Mouse (Mus musculus) kidney, postnatal 0 days (tissue): Measurements from ENCODE around the gene Rapgef4. TPM values are rescaled to one million over a fixed set of nuclear protein-coding genes. Genes with fewer than 3 reads are reported as not detected.

ENCODE experiments used
- ATAC-seq: fragments of 200-750 bp; cut with Nextera tagmentation; replicated peaks from 2 replicates; pipeline ENCODE4 v1.8.0; 2017; ENCODE audit warnings: low read depth, moderate number of reproducible peaks, moderate TSS enrichment, moderate library complexity; ENCODE audit not compliant: low FRiP score
- DNase-seq: peaks from one replicate; pipeline ENCODE4 v3.0.0-alpha.2; 2016; ENCODE audit warnings: low spot score
- H3K27ac ChIP-seq: fragments of 300-500 bp; sonication (generic); 2 replicates; pipeline ENCODE4 v1.5.1; 2014; ENCODE audit warnings: mild to moderate bottlenecking
- H3K27me3 ChIP-seq: fragments of 300-500 bp; sonication (generic); 2 replicates; pipeline ENCODE4 v1.6.1; 2014; ENCODE audit warnings: low read length, mixed read lengths; ENCODE audit not compliant: insufficient read depth
- H3K36me3 ChIP-seq: fragments of 300-500 bp; sonication (generic); 2 replicates; pipeline ENCODE4 v1.6.1; 2014; ENCODE audit warnings: low read length, mixed read lengths; ENCODE audit not compliant: insufficient read depth
- H3K4me1 ChIP-seq: fragments of 300-500 bp; sonication (generic); replicated peaks from 2 replicates; pipeline ENCODE4 v1.6.1; 2014; ENCODE audit warnings: antibody characterized with exemption, low read length, mixed read lengths; ENCODE audit not compliant: insufficient read depth
- H3K4me2 ChIP-seq: fragments of 300-500 bp; sonication (generic); 2 replicates; pipeline ENCODE4 v1.6.1; 2014; ENCODE audit warnings: mild to moderate bottlenecking, low read length, moderate library complexity, mixed read lengths
- H3K4me3 ChIP-seq: fragments of 300-500 bp; sonication (generic); replicated peaks from 2 replicates; pipeline ENCODE4 v1.5.1; 2014; ENCODE audit warnings: low read depth, low read length
- H3K9ac ChIP-seq: fragments of 300-500 bp; sonication (generic); 2 replicates; pipeline ENCODE4 v1.6.1; 2014; ENCODE audit warnings: low read depth, low read length
- H3K9me3 ChIP-seq: fragments of 300-500 bp; sonication (generic); replicated peaks from 2 replicates; pipeline ENCODE4 v1.6.1; 2016; ENCODE audit warnings: low read length, inconsistent platforms, mixed read lengths
- CTCF ChIP-seq: IDR thresholded peaks from 2 replicates; pipeline ENCODE4 v1.5.1; 2016; ENCODE audit warnings: antibody characterized with exemption, low read depth, mild to moderate bottlenecking, moderate library complexity
- WGBS: fragments of 180-500 bp; shearing (Covaris S2); extraction: QIAGEN DNeasy Blood & Tissue Kit; methylation state at CpG from one replicate; pipeline ENCODE4 v1.1.7; 2014; 5-methylcytosine and 5-hydroxymethylcytosine counted together
- polyA plus RNA-seq: library from polyadenylated mRNA; unstranded; fragments of >200 nt; fragmentation: Nextera tagmentation; extraction: Ambion mirVana; gene quantifications from 2 replicates; pipeline ENCODE4 v1.2.1, GENCODE M21; 2015

Rapgef4 gene
- polyA plus RNA-seq, 1 experiment from 2014 or later = 4.6 TPM

GRCm38 (mm10) chr2:72042093-72042492 lies 61.1 kb downstream of the Rapgef4 start:
- Histone ChIP-seq H3K9ac (no peak overlapping the region), H3K27ac (no peak overlapping the region), H3K36me3 (no peaks in the 10 kb centered on the region), H3K9me3 (no peaks in the 10 kb centered on the region), H3K4me2 (no peak overlapping the region), H3K4me1 (no peaks in the 10 kb centered on the region), H3K27me3 (no peaks in the 10 kb centered on the region), H3K4me3 (no peak overlapping the region)
- DNase-seq (no peak), ATAC-seq (no peak)
- WGBS = 90% methylated on average over 10 of the region's 10 CpGs
- TF ChIP-seq CTCF = peak; percentile 46

GRCm38 (mm10) chr2:72044191-72044590 lies 63.2 kb downstream of the Rapgef4 start:
- Histone ChIP-seq H3K4me1 (no peaks in the 10 kb centered on the region), H3K36me3 (no peaks in the 10 kb centered on the region), H3K9ac (no peak overlapping the region), H3K27me3 (no peaks in the 10 kb centered on the region), H3K27ac (no peak overlapping the region), H3K4me2 (no peak overlapping the region), H3K9me3 (no peaks in the 10 kb centered on the region), H3K4me3 (no peak overlapping the region)
- 47% methylated on average over 6 of the region's 6 CpGs for WGBS
- peak; percentile 55 for TF ChIP-seq CTCF
- ATAC-seq (no peak), DNase-seq (peak; percentile 44)

GRCm38 (mm10) chr2:72045024-72045423 lies 64.0 kb downstream of the Rapgef4 start:
- DNase-seq = no peak
- no peak overlapping the region for H3K9ac ChIP-seq
- no peaks in the 10 kb centered on the region for H3K27me3 ChIP-seq
- H3K4me3 ChIP-seq = no peak overlapping the region
- 92% methylated on average over 8 of the region's 8 CpGs for WGBS
- no peak overlapping the region for H3K27ac ChIP-seq
- H3K36me3 ChIP-seq = no peaks in the 10 kb centered on the region
- no peak for TF ChIP-seq CTCF
- no peaks in the 10 kb centered on the region for H3K4me1 ChIP-seq
- no peaks in the 10 kb centered on the region for H3K9me3 ChIP-seq
- no peak overlapping the region for H3K4me2 ChIP-seq
- no peak for ATAC-seq

GRCm38 (mm10) chr2:72045659-72046058 lies 64.6 kb downstream of the Rapgef4 start:
- Histone ChIP-seq H3K27me3 (no peaks in the 10 kb centered on the region), H3K36me3 (no peaks in the 10 kb centered on the region), H3K27ac (no peak overlapping the region), H3K9ac (no peak overlapping the region), H3K4me1 (peaks cover 6% of the 10 kb centered on the region; the same call in 1 of the 2 replicates), H3K4me3 (no peak overlapping the region), H3K9me3 (no peaks in the 10 kb centered on the region), H3K4me2 (no peak overlapping the region)
- ATAC-seq (no peak), DNase-seq (no peak)
- 64% methylated on average over 11 of the region's 11 CpGs for WGBS
- TF ChIP-seq CTCF = no peak

GRCm38 (mm10) chr2:72050451-72050850 lies 69.4 kb downstream of the Rapgef4 start:
- DNase-seq (no peak), ATAC-seq (no peak)
- Histone ChIP-seq H3K27ac (no peak overlapping the region), H3K4me2 (no peak overlapping the region), H3K4me1 (peaks cover 6% of the 10 kb centered on the region; the same call in 1 of the 2 replicates), H3K9me3 (no peaks in the 10 kb centered on the region), H3K27me3 (no peaks in the 10 kb centered on the region), H3K9ac (no peak overlapping the region), H3K4me3 (no peak overlapping the region), H3K36me3 (no peaks in the 10 kb centered on the region)
- 37% methylated on average over 7 of the region's 7 CpGs for WGBS
- no peak for TF ChIP-seq CTCF

- peak overlapping the region; percentile 15; the same call in 1 of the 2 replicates for H3K9ac ChIP-seq
- H3K9me3 ChIP-seq = no peaks in the 10 kb centered on the region
- no peak overlapping the region for H3K4me3 ChIP-seq
- peaks cover 6% of the 10 kb centered on the region; the same call in 1 of the 2 replicates for H3K4me1 ChIP-seq
- ATAC-seq (no peak), DNase-seq (peak; percentile 65)
- 0 out of 2 replicates have a peak overlapping the region, but pooled peaks have one; percentile 19 for H3K4me2 ChIP-seq
- H3K27ac ChIP-seq = peak overlapping the region; percentile 67
- H3K36me3 ChIP-seq = no peaks in the 10 kb centered on the region
- no peak for TF ChIP-seq CTCF
- WGBS = 57% methylated on average over 5 of the region's 5 CpGs
- no peaks in the 10 kb centered on the region for H3K27me3 ChIP-seq
Measured at GRCm38 (mm10) chr2:72054280-72054679, 73.2 kb downstream of the Rapgef4 start.

- ATAC-seq (no peak), DNase-seq (peak; percentile 33)
- Histone ChIP-seq H3K4me3 (peak overlapping the region; percentile 24; the same call in 1 of the 2 replicates), H3K27ac (peak overlapping the region; percentile 50), H3K9me3 (no peaks in the 10 kb centered on the region), H3K9ac (no peak overlapping the region), H3K27me3 (no peaks in the 10 kb centered on the region), H3K4me1 (peaks cover 6% of the 10 kb centered on the region; the same call in 1 of the 2 replicates), H3K4me2 (peak overlapping the region; percentile 41; the same call in 1 of the 2 replicates), H3K36me3 (no peaks in the 10 kb centered on the region)
- 75% methylated on average over 6 of the region's 6 CpGs for WGBS
- no peak for TF ChIP-seq CTCF
Measured at GRCm38 (mm10) chr2:72054736-72055135, 73.7 kb downstream of the Rapgef4 start.
